Mouse (Mus musculus) embryonic fibroblast, embryonic 13.5 days (primary cell): ENCODE results near the gene Gtf2f2.

Experiments
- CTCF ChIP-seq: IDR thresholded peaks from 2 replicates; pipeline ENCODE4 v1.5.1; 2011; ENCODE audit warnings: mild to moderate bottlenecking, control low read depth, low read length, moderate library complexity, borderline replicate concordance; ENCODE audit not compliant: insufficient read depth
- POLR2A ChIP-seq: IDR thresholded peaks from 2 replicates; pipeline ENCODE4 v1.6.1; 2011; ENCODE audit warnings: low read depth, mild to moderate bottlenecking, control low read depth, low read length, moderate library complexity

DNA sequence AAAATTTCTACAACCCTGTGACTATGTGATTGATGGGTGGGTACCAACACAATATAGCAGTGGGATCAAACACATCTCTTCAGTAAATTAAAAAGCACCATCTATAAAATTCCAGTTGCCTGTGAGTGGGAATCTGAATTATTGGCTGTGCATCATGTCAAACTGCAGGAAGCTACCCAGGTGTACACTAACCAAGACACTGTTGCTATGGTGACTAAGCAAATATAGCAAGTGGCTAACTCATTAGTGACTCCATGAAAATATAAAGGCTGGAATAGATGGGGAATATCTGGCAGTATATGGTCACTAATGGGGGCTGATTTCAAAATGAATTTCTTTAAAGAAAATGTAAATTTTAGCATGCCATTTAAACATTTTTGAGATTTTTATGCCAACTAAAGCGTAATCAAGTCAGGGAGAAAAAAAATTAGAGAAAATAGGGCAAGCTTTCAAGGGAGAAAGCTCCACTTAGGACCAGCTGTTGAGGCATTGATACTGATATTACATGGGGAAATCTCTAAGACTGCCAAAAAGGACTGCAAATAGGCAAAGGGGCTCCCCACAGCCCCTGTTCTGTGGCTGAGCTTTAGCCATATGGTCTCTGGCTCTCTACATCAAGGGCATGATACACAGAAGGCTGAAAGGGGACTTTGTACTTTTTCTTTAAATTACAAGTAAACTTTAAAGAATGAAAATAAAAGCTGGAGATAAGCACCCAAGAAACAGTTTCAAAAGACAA, 87.2 kb downstream of the Gtf2f2 start:
- no peak for TF ChIP-seq POLR2A
- no peak for TF ChIP-seq CTCF
